15 mouse cellular contexts compared by ENCODE assay signal in genomic region chr2:83671843-83672242, GRCm38 (mm10). TPM values are rescaled to one million over a fixed set of nuclear protein-coding genes. Genes with fewer than 3 reads are reported as not detected.
A peak's percentile ranks its signal among the peaks of the same experiment; 100 is the strongest.
DNase-seq lines count a peak whose midpoint lies in the region.
"Had no signal": no experiment of that assay in that cellular context is flagged by ENCODE, and none has a peak within 500 bp of the region (broad histone marks: within the 10 kb centered on the region; RNA-seq: fewer than 3 reads in every experiment).

No protein-coding gene starts in this region.

- peak; percentile 16 to 55 for DNase-seq in adrenal gland, postnatal 36 days
- DNase-seq in adrenal gland, postnatal 14 days, result no peak
- peak; percentile 40 for DNase-seq in right cerebral cortex, adult 18-20 months
- no peak for DNase-seq in right cerebral cortex, postnatal 14 days
- DNase-seq in brain, adult 2 months (ENCODE audit: low read depth, low spot score), result peak; percentile 78
- no peak for DNase-seq in spleen, postnatal 14 days (ENCODE audit: low spot score in 2 of 2)
- DNase-seq in cerebellum, adult 11 months, result no peak
- DNase-seq: adrenal gland, adult 8-10 months; B cell, adult 2 months; cerebellum, adult 11-12 months; cerebellum, adult 9-10 months; cerebellum, postnatal 36 days; gastrocnemius, postnatal 10 days; heart, adult 2 months; kidney, adult 9 months had no signal

RNA-seq across cellular contexts. Expression of gene Zc3h15, which starts 27.6 kb away (rescaled TPM):
- total RNA-seq in adrenal gland, postnatal 36 days (2021), result 100 to 1,000 TPM in 1 of 2 experiments, 10 to 100 TPM in 1; 99.7 to 104 TPM
- total RNA-seq in adrenal gland, postnatal 14 days (2021), result 94.0 and 102 TPM in 2 replicates

RNA-seq across cellular contexts. Expression of gene Itgav, which starts 52.4 kb away (rescaled TPM):
- 100 to 1,000 TPM; 122 to 131 TPM for total RNA-seq in adrenal gland, postnatal 36 days (2021)
- 73.3 and 77.0 TPM in 2 replicates for total RNA-seq in adrenal gland, postnatal 14 days (2021)

Comparison
In these comparisons a context has a peak if more than half of its experiments do, and no peak if none do; other contexts are left out.
1. DNase-seq: peak in adrenal gland, postnatal 36 days (2 of 2), right cerebral cortex, adult 18-20 months (single experiment) and brain, adult 2 months (single experiment); none in adrenal gland, postnatal 14 days (single experiment), right cerebral cortex, postnatal 14 days (single experiment), spleen, postnatal 14 days (0 of 2) and cerebellum, adult 11 months (single experiment).